Mouse (Mus musculus): ENCODE results near the gene Sytl5. TPM values are rescaled to one million over a fixed set of nuclear protein-coding genes. Genes with fewer than 3 reads are reported as not detected.

The Sytl5 gene
- under 1 TPM; 0.10 to 0.20 TPM for total RNA-seq (2021)
- long read RNA-seq, experiment 1: 0 reads
- long read RNA-seq, experiment 2: 0 reads

DNA sequence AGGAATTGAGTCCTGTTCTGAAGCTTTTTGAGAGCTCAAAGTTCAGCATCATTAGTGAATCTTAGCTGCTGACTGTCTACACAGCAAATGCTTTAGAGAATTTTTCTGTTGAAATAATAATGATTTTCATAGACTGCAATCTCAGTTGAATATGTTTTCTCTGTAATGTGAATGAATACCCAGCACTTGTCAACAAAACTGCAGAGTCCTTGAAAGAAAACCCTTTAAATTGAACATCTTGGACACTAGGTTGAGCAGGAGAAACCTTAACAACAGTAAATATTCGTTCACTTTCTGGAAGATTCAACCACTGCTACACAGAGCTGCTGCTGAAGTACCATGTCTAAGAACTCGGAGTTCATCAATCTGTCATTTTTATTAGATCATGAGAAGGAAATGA, at the start of gene Sytl5:
Sytl5 (plus strand) TSS at position 301 of the 400 bp plus-strand sequence.
- Histone ChIP-seq H3K27ac (no peak within 1 kb of the TSS), H3K4me3 (no peak within 1 kb of the TSS)
- TF ChIP-seq CTCF (IDR thresholded peaks at IDR 0.05): no peak
- no peak for DNase-seq
- intact Hi-C loops (cut with DNase I): no loop called here

DNA sequence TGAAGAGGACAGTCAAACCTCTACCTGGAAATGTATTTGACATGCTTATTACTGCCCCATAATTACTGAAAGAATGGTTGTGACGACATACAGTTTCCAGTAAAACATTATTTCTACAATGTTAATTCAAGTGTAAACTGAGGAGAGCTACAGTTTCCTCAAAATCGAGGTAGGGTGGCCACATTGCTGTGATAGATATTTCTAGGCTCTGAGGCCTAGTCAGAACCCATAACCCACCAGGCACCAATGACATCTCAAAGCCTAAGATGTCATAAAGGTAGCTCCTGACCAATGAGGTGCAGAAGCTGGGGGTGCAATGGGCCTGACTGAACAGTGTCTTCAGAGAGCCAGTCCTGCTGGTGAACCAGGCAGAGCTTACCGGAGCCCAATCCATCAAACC, 38.8 kb upstream of the Sytl5 start, which contains the start of gene Hypm:
Hypm (plus strand) TSS at position 301 of the 400 bp plus-strand sequence.
- Histone ChIP-seq H3K27ac (no peak within 1 kb of the TSS), H3K4me3 (no peak within 1 kb of the TSS)
- intact Hi-C loops (cut with DNase I): no loop called here
- no peak for TF ChIP-seq CTCF (IDR thresholded peaks at IDR 0.05)
- DNase-seq: no peak

DNA sequence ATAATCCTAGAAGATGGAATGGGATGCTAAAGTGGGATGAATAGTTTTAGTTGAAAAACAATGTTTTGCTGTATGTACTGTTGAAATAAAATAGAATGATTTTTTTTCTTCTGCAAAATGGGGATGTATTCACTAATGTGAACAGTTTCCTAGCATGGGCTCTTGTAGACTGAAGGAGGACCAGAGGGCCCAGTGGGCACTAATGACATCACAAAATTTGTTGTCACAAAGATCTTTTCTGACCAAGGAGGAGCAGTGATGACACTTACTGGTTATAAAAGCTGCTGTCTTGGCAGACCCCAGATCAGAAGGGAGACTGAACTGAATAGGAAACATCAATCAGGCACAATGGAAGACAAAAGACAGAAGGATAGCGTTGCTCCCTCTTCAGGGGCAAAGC, 36.0 kb upstream of the Sytl5 start, which contains the start of gene H2al3:
H2al3 (plus strand) TSS at position 301 of the 400 bp plus-strand sequence.
- H3K4me3 ChIP-seq: no peak within 1 kb of the TSS
- no peak for TF ChIP-seq CTCF (IDR thresholded peaks at IDR 0.05)
- intact Hi-C loops (cut with DNase I): no loop called here
- no peak within 1 kb of the TSS for H3K27ac ChIP-seq
- DNase-seq: no peak

DNA sequence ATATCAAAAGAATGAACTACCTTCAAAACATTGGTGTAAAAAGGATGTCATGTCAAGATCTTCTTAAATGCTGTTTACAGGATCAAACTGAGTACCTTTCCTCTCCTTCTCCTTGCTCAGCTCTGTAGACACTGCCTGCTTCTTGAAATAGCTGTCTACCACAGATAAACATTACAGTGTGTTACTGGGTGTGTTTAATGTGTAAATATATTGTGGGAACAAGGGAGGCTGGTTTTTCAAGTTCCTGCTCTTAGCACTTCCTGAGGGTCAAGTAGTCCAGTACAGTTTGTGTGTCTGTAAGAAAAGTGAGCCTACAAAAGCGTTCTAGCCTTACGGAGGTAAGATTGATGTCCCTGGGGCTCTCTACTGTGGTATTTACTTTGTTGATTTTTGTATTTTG, 23.6 kb upstream of the Sytl5 start:
- no peak for DNase-seq
- intact Hi-C loops (cut with DNase I): no loop called here
- Histone ChIP-seq H3K27ac (no peak overlapping the region), H3K4me3 (no peak overlapping the region)
- no peak for TF ChIP-seq CTCF (IDR thresholded peaks at IDR 0.05)

DNA sequence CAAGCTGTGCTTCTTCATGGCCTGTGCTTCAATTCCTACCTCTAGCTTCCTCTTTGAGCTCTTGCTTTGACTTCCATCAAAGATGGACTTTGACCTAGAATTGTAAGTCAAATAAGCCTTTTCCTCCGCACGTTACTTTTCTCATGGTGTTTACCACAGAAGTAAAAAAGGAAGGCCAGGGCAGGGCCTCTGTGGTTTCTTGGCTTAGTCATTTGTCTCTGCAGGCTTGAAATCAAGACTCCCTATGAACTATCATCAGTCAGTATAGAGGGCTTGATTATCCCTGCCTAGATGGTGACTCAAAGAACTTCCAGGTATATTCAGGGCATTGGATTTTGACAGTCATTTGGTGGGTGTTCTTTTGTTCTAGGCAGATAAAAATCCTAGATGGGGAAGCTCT, 9.9 kb upstream of the Sytl5 start:
- intact Hi-C loops (cut with DNase I): no loop called here
- no peak overlapping the region for H3K27ac ChIP-seq
- TF ChIP-seq CTCF (IDR thresholded peaks at IDR 0.05): no peak

DNA sequence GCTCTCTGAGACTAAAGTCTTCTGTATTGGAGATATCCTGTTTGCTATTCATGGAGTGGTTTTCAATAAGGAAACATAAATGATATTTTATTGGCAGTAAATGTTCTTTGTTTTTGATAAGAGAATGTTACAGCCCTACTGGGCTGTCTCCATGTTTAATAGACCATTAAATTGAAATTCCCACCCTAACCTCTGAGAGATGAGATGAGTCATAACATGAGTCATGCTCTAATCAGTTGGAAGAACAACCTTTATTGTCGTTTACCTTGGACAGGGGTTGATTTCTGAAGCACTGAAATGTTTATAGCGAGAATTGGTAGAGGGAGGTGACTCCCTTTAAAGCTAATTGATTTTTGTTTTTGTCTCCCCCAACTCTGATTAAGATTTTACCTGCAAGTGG, 24.1 kb downstream of the Sytl5 start:
- no peak for TF ChIP-seq CTCF (IDR thresholded peaks at IDR 0.05)
- DNase-seq: no peak
- no peak overlapping the region for H3K27ac ChIP-seq
- no peak overlapping the region for H3K4me3 ChIP-seq
- intact Hi-C loops (cut with DNase I): no loop called here

More for the DNA sequence above, 9.9 kb upstream of the Sytl5 start:
- no peak for DNase-seq
- no peak overlapping the region for H3K4me3 ChIP-seq

DNA sequence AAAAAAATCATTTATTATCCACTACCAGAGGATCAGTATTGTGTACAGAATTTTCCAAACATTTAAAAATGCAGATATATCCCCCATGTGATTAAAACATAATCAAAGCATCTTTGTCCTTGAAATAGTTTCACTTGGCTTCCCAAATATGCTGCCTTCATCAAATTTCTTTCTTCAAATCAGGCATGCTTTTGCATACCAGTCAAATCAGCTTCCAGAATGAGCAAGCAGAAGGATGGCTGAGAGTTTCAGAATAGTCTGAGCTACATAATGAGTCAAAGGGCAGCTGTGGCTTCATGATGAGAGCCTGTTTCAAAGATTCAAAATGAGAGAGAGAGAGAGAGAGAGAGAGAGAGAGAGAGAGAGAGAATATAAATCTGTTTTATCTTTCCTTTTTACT, 48.4 kb downstream of the Sytl5 start:
- intact Hi-C loops (cut with DNase I): no loop called here
- H3K4me3 ChIP-seq: no peak overlapping the region
- TF ChIP-seq CTCF (IDR thresholded peaks at IDR 0.05): no peak
- DNase-seq: no peak
- no peak overlapping the region for H3K27ac ChIP-seq

DNA sequence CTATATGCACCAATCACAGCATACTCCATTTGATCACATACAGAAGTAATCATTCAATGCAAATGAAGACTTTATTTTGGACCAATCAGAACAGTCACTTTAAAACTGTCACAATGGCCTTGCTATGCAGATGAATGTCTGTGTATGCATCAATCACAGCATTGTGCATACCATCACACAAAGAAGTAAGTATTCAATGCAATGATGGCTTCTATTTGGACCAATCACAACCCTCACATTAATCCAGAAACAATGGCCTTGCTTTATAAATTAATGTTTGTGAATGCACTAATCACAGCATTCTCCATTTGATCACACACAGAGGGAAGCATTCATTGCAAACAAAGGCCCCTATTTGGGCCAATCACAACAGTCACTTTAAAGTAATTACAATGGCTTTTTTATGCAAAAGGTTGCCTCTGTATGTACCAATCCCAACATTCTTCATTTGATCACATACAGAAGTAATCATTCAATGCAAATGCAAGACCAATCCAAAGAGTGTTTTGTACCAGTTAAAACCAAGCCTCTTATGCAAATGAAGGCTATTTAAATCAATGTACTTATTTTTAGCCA, 98.8 kb downstream of the Sytl5 start:
- DNase-seq: no peak
- TF ChIP-seq CTCF (IDR thresholded peaks at IDR 0.05): no peak
- intact Hi-C loops (cut with DNase I): no loop called here

DNA sequence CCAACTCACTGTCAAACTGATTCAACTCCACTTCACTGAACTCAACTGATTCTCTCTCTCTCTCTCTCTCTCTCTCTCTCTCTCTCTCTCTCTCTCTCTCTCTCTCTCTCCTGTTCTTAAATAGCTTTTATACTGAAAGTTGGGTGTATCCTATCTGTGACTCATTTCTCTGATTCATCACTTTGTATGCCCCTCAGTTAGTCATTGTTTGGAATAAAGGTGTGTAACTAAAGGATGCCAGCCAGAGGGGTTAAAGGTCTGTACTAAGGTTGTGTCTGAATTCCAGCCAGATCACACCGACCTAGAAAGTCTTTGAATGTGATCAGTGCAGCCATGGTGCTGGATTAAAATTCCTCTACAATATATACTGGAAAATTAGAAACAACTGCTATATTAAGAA, 115.3 kb downstream of the Sytl5 start:
- H3K4me3 ChIP-seq: no peak overlapping the region
- TF ChIP-seq CTCF (IDR thresholded peaks at IDR 0.05): no peak
- no peak for DNase-seq
- intact Hi-C loops (cut with DNase I): no loop called here
- H3K27ac ChIP-seq: no peak overlapping the region

More for the DNA sequence above, 98.8 kb downstream of the Sytl5 start:
- Histone ChIP-seq H3K27ac (no peak overlapping the region), H3K4me3 (no peak overlapping the region)

DNA sequence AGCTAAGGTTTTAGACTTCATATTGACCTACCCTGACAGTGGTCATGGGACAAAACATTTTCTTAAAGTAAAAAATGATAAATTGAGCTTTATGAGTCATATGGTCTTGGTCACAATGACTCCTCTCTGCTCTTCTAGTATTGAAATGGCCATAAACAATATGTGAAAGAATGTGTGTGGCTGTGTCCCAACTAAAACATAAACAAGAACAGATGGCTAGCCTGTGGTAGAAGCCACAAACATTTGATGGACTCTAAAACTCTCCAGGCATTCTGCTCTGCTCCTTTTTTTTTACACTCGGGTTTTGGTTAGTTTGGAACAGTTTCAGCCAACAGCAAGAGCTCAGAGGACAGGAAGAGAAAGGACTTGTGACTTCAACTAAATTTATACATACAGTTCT, 120.5 kb downstream of the Sytl5 start:
- no peak for DNase-seq
- Histone ChIP-seq H3K27ac (no peak overlapping the region), H3K4me3 (no peak overlapping the region)
- TF ChIP-seq CTCF (IDR thresholded peaks at IDR 0.05): no peak
- intact Hi-C loops (cut with DNase I): no loop called here

DNA sequence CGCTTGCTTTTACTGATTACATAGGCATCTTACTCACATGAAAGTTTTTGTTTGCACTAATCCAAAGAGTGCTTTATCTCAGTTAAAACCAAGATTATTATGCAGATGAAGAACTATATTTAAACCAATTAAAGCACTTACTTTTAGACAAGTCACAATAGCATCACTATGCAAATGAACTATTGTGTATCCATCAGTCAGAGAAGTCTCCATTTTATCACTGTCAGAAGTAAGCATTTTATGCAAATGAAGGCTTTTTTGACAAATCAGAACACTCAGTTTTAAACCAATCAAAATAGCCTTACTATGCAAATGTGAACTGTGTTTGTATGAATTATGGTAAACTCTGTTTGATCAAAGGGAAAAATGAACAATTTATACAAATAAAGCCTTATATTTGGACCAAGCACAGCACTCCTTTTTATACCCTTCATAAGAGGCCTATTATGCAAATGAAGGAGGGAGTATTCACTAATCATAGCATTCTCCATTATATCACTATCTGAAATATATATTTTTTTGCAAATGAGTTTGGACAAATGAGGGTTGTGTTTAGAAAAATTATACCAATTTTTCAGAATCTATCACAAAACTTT, 122.4 kb downstream of the Sytl5 start:
- Histone ChIP-seq H3K4me3 (no peak overlapping the region), H3K27ac (no peak overlapping the region)
- DNase-seq: no peak
- intact Hi-C loops (cut with DNase I): no loop called here
- TF ChIP-seq CTCF (IDR thresholded peaks at IDR 0.05): no peak

DNA sequence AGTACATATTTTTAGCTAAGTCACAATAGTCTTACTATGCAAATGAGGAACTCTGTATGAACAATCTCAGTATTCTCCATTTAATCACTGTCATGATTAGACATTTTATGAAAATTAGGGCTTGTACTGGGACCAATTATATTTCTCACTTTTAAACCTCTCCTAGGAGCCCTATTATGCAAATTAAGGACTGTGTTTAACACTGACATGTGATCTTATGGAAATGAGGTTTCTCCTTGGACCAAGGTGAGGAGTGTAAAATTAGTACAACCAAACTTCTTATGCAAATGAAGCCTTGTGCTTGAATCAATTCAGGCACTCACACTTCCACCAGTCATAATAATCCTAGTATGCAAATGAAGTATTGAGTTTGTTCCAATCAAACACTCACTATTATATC, 124.8 kb downstream of the Sytl5 start:
- no peak overlapping the region for H3K27ac ChIP-seq
- H3K4me3 ChIP-seq: no peak overlapping the region
- no peak for TF ChIP-seq CTCF (IDR thresholded peaks at IDR 0.05)
- DNase-seq: no peak
- intact Hi-C loops (cut with DNase I): no loop called here

DNA sequence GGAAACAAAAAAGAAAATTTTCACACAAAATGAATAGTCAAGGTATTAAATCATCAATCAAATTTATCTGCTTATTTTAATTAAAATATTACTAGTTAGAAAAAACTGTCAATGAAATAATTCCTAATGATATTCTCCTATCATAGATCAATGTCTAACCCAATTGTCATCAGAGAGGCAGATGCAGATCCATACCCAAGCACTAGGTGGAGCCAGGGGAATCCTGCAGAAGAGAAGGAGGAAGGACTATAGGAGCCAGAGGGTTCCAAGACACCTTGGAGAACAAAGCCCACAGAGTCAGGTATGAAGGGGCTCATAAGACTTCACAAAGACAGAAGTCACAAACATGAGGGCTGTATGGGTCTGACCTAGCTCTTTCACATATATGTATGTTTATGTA, 149.2 kb downstream of the Sytl5 start:
- no peak for DNase-seq
- intact Hi-C loops (cut with DNase I): no loop called here
- no peak overlapping the region for H3K4me3 ChIP-seq
- no peak overlapping the region for H3K27ac ChIP-seq
- TF ChIP-seq CTCF (IDR thresholded peaks at IDR 0.05): peak; percentile 50

Other genes starting within 250 kb of the Sytl5 start
- 10 to 100 TPM; 50.1 to 79.2 TPM for gene Dynlt3, start 222.6 kb upstream of the Sytl5 start, total RNA-seq (2021)
- gene Hypm, start 38.7 kb upstream of the Sytl5 start, total RNA-seq (2021): not detected
- not detected for gene H2al3, start 35.9 kb upstream of the Sytl5 start, total RNA-seq (2021)
- 1 to 10 TPM; 4.9 to 5.3 TPM for gene Srpx, start 232.1 kb downstream of the Sytl5 start, total RNA-seq (2021)

Data from gastrocnemius, adult 2 months (tissue).